Comparison of ENCODE assay signal across 28 mouse cellular contexts in the genomic region with DNA sequence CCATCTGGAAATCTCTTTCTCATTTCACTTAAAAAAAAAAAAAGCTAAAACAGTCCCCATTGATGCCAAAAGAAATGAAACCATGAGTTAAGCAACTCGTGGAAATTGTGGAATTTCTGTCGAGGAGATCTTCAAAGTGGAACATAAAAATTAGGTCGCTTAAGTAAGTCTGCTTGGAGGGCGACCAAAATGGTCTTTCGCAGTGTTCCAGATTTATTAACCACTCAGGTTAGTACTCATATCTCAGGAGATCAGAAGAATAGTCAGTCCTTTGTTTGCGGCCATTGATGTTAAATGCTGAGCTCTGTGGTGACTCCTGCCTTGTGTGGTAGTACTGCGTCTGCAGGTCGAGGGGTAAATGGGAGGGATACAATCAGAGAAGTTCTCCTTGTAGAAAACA. TPM values are rescaled to one million over a fixed set of nuclear protein-coding genes. Genes with fewer than 3 reads are reported as not detected.
DNase-seq lines count a peak whose midpoint lies in the region; ATAC-seq lines count a peak whose summit lies in the region.
"Had no signal": no experiment of that assay in that cellular context is flagged by ENCODE, and none has a peak within 500 bp of the region (broad histone marks: within the 10 kb centered on the region; RNA-seq: fewer than 3 reads in every experiment).

No protein-coding gene starts in this region.

- peaks cover 6% of the 10 kb centered on the region; the same call in 1 of the 2 replicates for H3K36me3 ChIP-seq in limb, embryonic 12.5 days
- H3K36me3 ChIP-seq in limb, embryonic 10.5 days: peaks cover 42% of the 10 kb centered on the region
- H3K36me3 ChIP-seq: embryonic facial prominence, embryonic 12.5 days; hindbrain, embryonic 10.5 days; hindbrain, embryonic 15.5 days; neural tube, embryonic 15.5 days had no signal

- H3K4me3 ChIP-seq in limb, embryonic 12.5 days (replicated peaks): no peak overlapping the region
- H3K4me3 ChIP-seq in limb, embryonic 10.5 days: no peak overlapping the region
- H3K4me3 ChIP-seq: embryonic facial prominence, embryonic 12.5 days; forebrain, embryonic 13.5 days; hindbrain, embryonic 10.5 days; hindbrain, embryonic 15.5 days; neural tube, embryonic 15.5 days had no signal

- H3K4me2 ChIP-seq in limb, embryonic 12.5 days: no peak overlapping the region
- H3K4me2 ChIP-seq: embryonic facial prominence, embryonic 12.5 days; forebrain, embryonic 13.5 days; hindbrain, embryonic 15.5 days; neural tube, embryonic 15.5 days had no signal

- no peaks in the 10 kb centered on the region for H3K27me3 ChIP-seq in limb, embryonic 12.5 days
- no peaks in the 10 kb centered on the region for H3K27me3 ChIP-seq in limb, embryonic 10.5 days (ENCODE audit: low read depth, poor library complexity, severe bottlenecking)
- H3K27me3 ChIP-seq: embryonic facial prominence, embryonic 12.5 days; forebrain, embryonic 13.5 days; hindbrain, embryonic 15.5 days; neural tube, embryonic 15.5 days had no signal

- WGBS in limb, embryonic 12.5 days: 66% methylated on average over 8 of the region's 8 CpGs
- 87% methylated on average over 8 of the region's 8 CpGs for WGBS in limb, embryonic 10.5 days

- no peak overlapping the region for H3K9ac ChIP-seq in limb, embryonic 12.5 days (replicated peaks)
- H3K9ac ChIP-seq: embryonic facial prominence, embryonic 12.5 days; forebrain, embryonic 13.5 days; hindbrain, embryonic 15.5 days; liver, embryonic 14.5 days; neural tube, embryonic 15.5 days had no signal

- H3K27ac ChIP-seq in limb, embryonic 12.5 days: peak overlapping the region; percentile 56
- no peak overlapping the region for H3K27ac ChIP-seq in limb, embryonic 10.5 days
- H3K27ac ChIP-seq: forebrain, embryonic 13.5 days; hindbrain, embryonic 10.5 days; hindbrain, embryonic 15.5 days; liver, embryonic 14.5 days; neural tube, embryonic 15.5 days; stomach, postnatal 0 days had no signal

- H3K9me3 ChIP-seq in limb, embryonic 12.5 days: 0 out of 2 replicates have a peak, but pooled peaks cover 1% of the 10 kb centered on the region
- no peaks in the 10 kb centered on the region for H3K9me3 ChIP-seq in limb, embryonic 10.5 days (replicated peaks)
- H3K9me3 ChIP-seq: embryonic facial prominence, embryonic 12.5 days; forebrain, embryonic 13.5 days; hindbrain, embryonic 10.5 days; hindbrain, embryonic 15.5 days; neural tube, embryonic 15.5 days had no signal

- H3K4me1 ChIP-seq in limb, embryonic 12.5 days (replicated peaks): peaks cover 40% of the 10 kb centered on the region
- peaks cover 26% of the 10 kb centered on the region for H3K4me1 ChIP-seq in limb, embryonic 10.5 days
- H3K4me1 ChIP-seq: forebrain, embryonic 13.5 days; hindbrain, embryonic 10.5 days; neural tube, embryonic 15.5 days had no signal

- no peak for DNase-seq in limb, embryonic 10.5 days (ENCODE audit: low spot score)
- peak; percentile 32 for DNase-seq in lung, postnatal 36 days
- DNase-seq in lung, postnatal 10 days: no peak
- DNase-seq in fibroblast of lung, adult 2 months (ENCODE audit: low read depth): peak; percentile 57
- DNase-seq in thymus, postnatal 14 days: no peak
- no peak for DNase-seq in ovary, postnatal 36 days (ENCODE audit: low spot score)
- DNase-seq: adrenal gland, adult 2 months; B cell, adult 2 months; cerebellum, adult 11 months; cerebellum, adult 9-10 months; cerebellum, postnatal 36 days; heart, postnatal 14 days; kidney, adult 11 months; kidney, postnatal 14 days; liver; midbrain, embryonic 14.5 days; spleen, adult 18-20 months; thymus, adult 18-20 months; thymus, postnatal 4 days had no signal

- ATAC-seq in limb, embryonic 12.5 days (ENCODE audit: insufficient number of reproducible peaks, insufficient read depth, low FRiP score, low TSS enrichment, low read depth): no peak
- ATAC-seq: forebrain, embryonic 13.5 days; inflammation-experienced regulatory T-cells, adult 6 months had no signal

RNA-seq across cellular contexts. Expression of gene Lhfpl2, which starts 48.8 kb away (rescaled TPM):
- polyA plus RNA-seq in limb, embryonic 12.5 days (2016; fragmentation: Nextera tagmentation; extraction: Ambion mirVana): 44.2 and 51.3 TPM in 2 replicates
- 33.7 and 44.0 TPM in 2 replicates for polyA plus RNA-seq in limb, embryonic 10.5 days (2016; fragmentation: Nextera tagmentation; extraction: Ambion mirVana)
- polyA plus RNA-seq: inflammation-experienced regulatory T-cells, adult 6 months had no signal

Comparison
In these comparisons a context has a peak if more than half of its experiments do, and no peak if none do; other contexts are left out.
1. DNase-seq: peak in lung, postnatal 36 days (single experiment) and fibroblast of lung, adult 2 months (single experiment); none in limb, embryonic 10.5 days (single experiment), lung, postnatal 10 days (single experiment), thymus, postnatal 14 days (single experiment) and ovary, postnatal 36 days (single experiment).